In the genomic region with DNA sequence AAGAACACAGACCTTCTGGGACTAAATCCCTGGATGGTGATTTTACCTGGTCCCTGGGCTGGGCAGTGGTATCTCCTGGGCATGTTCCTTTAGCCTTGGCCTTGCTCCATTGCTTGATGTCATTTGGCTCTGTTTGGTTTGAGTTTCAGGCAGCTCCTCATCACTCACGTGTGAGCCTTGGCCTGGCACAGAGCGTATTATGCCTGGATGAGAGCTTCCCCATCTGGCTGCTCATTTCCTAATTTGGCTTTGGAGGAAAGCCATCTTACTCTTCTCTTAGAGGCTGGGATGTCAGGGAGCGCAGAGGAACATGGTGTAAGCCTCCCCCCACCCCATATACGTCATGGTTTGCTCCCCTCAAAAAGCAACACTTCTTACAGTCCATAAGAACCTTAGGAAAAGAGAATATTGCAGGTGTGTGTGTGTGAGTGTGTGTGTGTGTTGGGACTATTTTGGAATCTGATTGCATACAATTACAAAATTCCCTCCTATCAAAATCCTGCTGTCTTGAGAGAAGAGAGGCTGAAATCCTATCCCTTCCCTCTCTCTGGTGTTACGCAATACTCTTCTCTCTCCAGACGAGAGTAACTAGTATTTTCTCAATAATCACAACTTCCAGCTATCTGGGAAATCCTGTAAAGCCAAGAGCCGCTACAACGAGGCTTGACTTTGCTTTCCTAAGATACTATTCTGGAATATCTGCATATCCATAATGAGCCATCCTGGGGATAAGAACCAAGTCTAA, we compare ENCODE assay signal across 10 mouse cellular contexts.
DNase-seq lines count a peak whose midpoint lies in the region; ATAC-seq and TF ChIP-seq lines count a peak whose summit lies in the region.
"Had no signal": no experiment of that assay in that cellular context is flagged by ENCODE, and none has a peak within 500 bp of the region (broad histone marks: within the 10 kb centered on the region; RNA-seq: fewer than 3 reads in every experiment).

No protein-coding gene starts in this region.

- TF ChIP-seq CTCF in forebrain, postnatal 0 days (IDR thresholded peaks at IDR 0.05; ENCODE audit: low read depth) = no peak

- H3K4me3 ChIP-seq in forebrain, postnatal 0 days (ENCODE audit: low read depth, low read length) = no peak overlapping the region
- H3K4me3 ChIP-seq in midbrain, embryonic 14.5 days (replicated peaks; ENCODE audit: low read depth, low read length) = no peak overlapping the region
- H3K4me3 ChIP-seq: embryonic facial prominence, embryonic 12.5 days had no signal

- peak overlapping the region; percentile 42 for H3K27ac ChIP-seq in forebrain, postnatal 0 days (ENCODE audit: low read depth, low read length)
- no peak overlapping the region for H3K27ac ChIP-seq in midbrain, embryonic 14.5 days (replicated peaks; ENCODE audit: low read depth, low read length)
- H3K27ac ChIP-seq: embryonic facial prominence, embryonic 12.5 days had no signal

- ATAC-seq in frontal cortex, adult (ENCODE audit: low TSS enrichment) = peak; percentile 72
- peak; percentile 91 for ATAC-seq in forebrain, postnatal 0 days
- peak; percentile 20; the same call in 1 of the 2 replicates for ATAC-seq in midbrain, embryonic 14.5 days (ENCODE audit: low FRiP score, low TSS enrichment)

- DNase-seq in frontal cortex, postnatal 25 days (ENCODE audit: low spot score in 2 of 2) = no peak
- peak; percentile 42 for DNase-seq in Muller cell, postnatal 12 days (ENCODE audit: inconsistent ontology term)
- DNase-seq in forebrain, postnatal 0 days = peak; percentile 81
- DNase-seq in midbrain, embryonic 14.5 days = peak; percentile 47
- no peak for DNase-seq in urinary bladder, postnatal 10 days (ENCODE audit: low spot score)
- no peak for DNase-seq in gastrocnemius, postnatal 10 days
- DNase-seq in thymus, postnatal 36 days = no peak
- DNase-seq: lung, postnatal 14 days had no signal

- H3K4me1 ChIP-seq in forebrain, postnatal 0 days (ENCODE audit: insufficient read depth) = peaks cover 23% of the 10 kb centered on the region
- H3K4me1 ChIP-seq in midbrain, embryonic 14.5 days (ENCODE audit: control insufficient read depth, insufficient read depth, low read length) = peaks cover 11% of the 10 kb centered on the region; the same call in 1 of the 2 replicates
- H3K4me1 ChIP-seq: embryonic facial prominence, embryonic 12.5 days had no signal

- no peak overlapping the region for H3K9ac ChIP-seq in forebrain, postnatal 0 days
- H3K9ac ChIP-seq in midbrain, embryonic 14.5 days (replicated peaks; ENCODE audit: low read length) = no peak overlapping the region
- H3K9ac ChIP-seq: embryonic facial prominence, embryonic 12.5 days had no signal

- 40% methylated on average over 8 of the region's 8 CpGs for WGBS in forebrain, postnatal 0 days
- WGBS in midbrain, embryonic 14.5 days = 79% methylated on average over 8 of the region's 8 CpGs

- no peaks in the 10 kb centered on the region for H3K9me3 ChIP-seq in forebrain, postnatal 0 days (ENCODE audit: low read length)
- H3K9me3 ChIP-seq in midbrain, embryonic 14.5 days (ENCODE audit: control insufficient read depth, low read length) = no peaks in the 10 kb centered on the region
- H3K9me3 ChIP-seq: embryonic facial prominence, embryonic 12.5 days had no signal

- H3K4me2 ChIP-seq in forebrain, postnatal 0 days (ENCODE audit: low read depth) = no peak overlapping the region
- no peak overlapping the region for H3K4me2 ChIP-seq in midbrain, embryonic 14.5 days (ENCODE audit: low read length)
- H3K4me2 ChIP-seq: embryonic facial prominence, embryonic 12.5 days had no signal

- 0 out of 2 replicates have a peak, but pooled peaks cover under 1% of the 10 kb centered on the region for H3K36me3 ChIP-seq in forebrain, postnatal 0 days (ENCODE audit: insufficient read depth)
- peaks cover 15% of the 10 kb centered on the region for H3K36me3 ChIP-seq in midbrain, embryonic 14.5 days (ENCODE audit: control insufficient read depth, insufficient read depth, low read length)
- H3K36me3 ChIP-seq: embryonic facial prominence, embryonic 12.5 days had no signal

- H3K27me3 ChIP-seq in forebrain, postnatal 0 days (ENCODE audit: insufficient read depth, low read length) = no peaks in the 10 kb centered on the region
- no peaks in the 10 kb centered on the region for H3K27me3 ChIP-seq in midbrain, embryonic 14.5 days (ENCODE audit: control insufficient read depth, insufficient read depth, low read length)

Comparison
In these comparisons a context has a peak if more than half of its experiments do, and no peak if none do; other contexts are left out.
1. ATAC-seq: peak in every context shown above with its lines; median percentile 91 in forebrain, postnatal 0 days; 72 in frontal cortex, adult; 20 in midbrain, embryonic 14.5 days.
2. DNase-seq: peak in Muller cell, postnatal 12 days (single experiment), forebrain, postnatal 0 days (single experiment) and midbrain, embryonic 14.5 days (single experiment); none in frontal cortex, postnatal 25 days (0 of 2), urinary bladder, postnatal 10 days (single experiment), gastrocnemius, postnatal 10 days (single experiment) and thymus, postnatal 36 days (0 of 2).